Mouse (Mus musculus): ENCODE measurements around the gene Ccdc138.

- TF ChIP-seq EP300 (IDR thresholded peaks at IDR 0.05; ENCODE audit: insufficient read depth, low read depth, low read length) (no peak), POLR2A (IDR thresholded peaks at IDR 0.05; ENCODE audit: insufficient read depth, low read length) (no peak), CTCF (IDR thresholded peaks at IDR 0.05; ENCODE audit: low read depth, low read length) (no peak)
Measured at GRCm38 (mm10) chr10:58554693-58555387, 57.1 kb downstream of the Ccdc138 start.
